Mouse (Mus musculus): ENCODE data around the gene Gmip.
A peak's percentile ranks its signal among the peaks of the same experiment; 100 is the strongest.

Gmip gene

DNA sequence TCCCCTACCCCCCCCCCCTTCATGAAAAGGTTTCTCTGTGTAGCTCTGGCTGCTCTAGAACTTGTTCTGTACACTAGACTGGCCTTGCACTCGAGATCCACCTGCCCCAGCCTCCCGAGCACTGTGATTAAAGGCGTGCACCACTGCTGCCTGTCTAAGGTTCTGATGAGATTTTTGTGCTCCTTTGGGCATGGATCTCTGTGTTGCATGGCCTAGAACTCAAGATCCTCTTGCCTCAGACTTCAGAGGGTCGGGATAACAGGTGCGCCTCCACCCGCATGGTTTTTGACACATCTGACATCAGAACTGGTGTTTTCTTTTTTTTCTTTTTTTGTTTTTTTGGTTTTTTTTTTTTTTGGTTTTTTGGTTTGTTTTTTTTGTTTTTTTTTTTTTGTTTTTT is 3.9 kb upstream of the Gmip start:
- DNase-seq, result no peak

DNA sequence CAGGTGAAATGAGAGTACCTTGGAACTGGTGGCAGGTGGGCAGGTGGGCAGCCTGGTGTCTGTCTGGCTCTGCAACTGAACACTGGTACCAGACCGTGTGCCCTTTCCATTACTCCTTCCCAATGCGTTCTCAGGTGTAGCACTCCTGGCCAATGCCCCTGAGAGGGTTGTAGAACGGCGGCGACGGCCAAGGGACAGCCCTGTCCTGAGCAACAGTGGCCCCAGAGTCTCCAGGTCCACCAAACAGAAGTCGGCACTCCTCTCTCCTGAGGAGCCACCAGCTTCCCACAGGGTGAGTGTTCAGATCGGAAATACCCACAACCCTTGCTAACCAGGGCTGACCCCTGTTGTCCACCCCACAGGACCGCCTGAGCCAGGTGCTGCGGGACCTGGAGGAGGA is 3.4 kb upstream of the Gmip start:
- DNase-seq, result no peak

DNA sequence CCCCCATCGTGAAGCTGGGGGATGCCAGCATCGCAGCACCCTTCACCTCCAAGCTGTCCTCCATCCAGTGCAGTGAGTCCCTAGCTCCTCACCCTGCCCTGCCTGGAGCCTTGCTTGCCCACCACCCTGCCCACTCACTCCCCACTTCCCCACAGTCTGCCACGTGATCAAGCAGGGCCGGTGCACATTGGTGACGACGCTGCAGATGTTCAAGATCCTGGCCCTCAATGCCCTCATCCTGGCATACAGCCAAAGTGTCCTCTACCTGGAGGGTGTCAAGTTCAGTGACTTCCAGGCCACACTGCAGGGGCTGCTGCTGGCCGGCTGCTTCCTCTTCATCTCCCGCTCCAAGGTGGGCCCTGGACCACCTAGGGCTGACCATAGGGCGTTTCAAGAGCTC is 3.0 kb upstream of the Gmip start:
- DNase-seq, result no peak

- no peak for DNase-seq
Measured at GRCm38 (mm10) chr8:69807236-69807635, 1.2 kb upstream of the Gmip start.

DNA sequence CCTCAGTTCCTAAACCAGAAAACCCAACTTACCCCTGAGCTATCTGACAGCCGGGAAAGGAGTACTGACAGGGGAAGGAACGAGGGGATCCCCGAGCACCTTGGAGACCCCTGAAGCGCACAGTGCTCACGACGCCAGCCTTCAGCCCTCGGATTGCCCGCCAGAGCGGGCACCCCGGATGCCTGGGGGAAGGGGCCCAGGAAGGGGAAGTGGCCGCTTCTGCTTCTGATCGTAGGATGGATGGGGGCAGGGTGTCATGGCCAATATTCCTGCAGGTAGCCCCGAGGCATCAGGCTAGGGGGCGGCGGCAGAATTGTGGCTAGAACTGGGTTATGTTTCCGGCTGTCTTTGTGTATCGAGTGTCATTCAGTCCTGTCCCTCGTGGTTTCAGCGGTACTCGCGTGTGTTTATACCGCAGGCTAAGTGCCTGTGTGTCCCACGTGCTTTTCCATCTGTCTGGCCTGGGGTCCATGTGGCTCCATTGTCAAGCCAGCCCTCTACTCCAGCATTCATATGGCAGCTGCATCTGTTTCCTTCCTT is 455 bp downstream of the Gmip start:
- peak; percentile 57 for DNase-seq

- no peak for DNase-seq
Measured at GRCm38 (mm10) chr8:69809820-69810219, 1.3 kb downstream of the Gmip start.

GRCm38 (mm10) chr8:69814881-69815280 is 6.4 kb downstream of the Gmip start:
- no peak for DNase-seq

GRCm38 (mm10) chr8:69815396-69815795 is 6.9 kb downstream of the Gmip start:
- no peak for DNase-seq

DNA sequence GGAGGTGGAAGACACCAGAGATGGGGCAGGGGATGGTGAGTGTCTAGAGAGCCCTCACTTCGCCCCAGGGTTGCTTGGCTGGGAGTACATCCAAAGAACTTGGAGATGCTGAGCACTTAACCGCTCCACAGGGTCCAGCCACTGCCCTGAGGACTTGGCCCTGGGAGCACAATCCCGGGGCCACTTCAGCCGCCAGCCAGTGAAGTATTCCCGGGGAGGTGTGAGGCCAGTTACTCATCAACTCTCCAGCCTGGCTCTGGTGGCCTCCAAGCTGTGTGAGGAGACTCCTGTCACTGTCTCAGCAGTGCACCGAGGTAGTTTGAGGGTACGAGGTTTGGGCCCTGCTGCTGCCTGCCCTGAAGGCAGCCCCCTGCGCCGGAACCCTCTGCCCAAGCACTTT is 12.0 kb downstream of the Gmip start:
- no peak for DNase-seq

GRCm38 (mm10) chr8:69821971-69822385 is 13.5 kb downstream of the Gmip start:
- no peak for DNase-seq

- DNase-seq, result no peak
Measured at GRCm38 (mm10) chr8:69822386-69823191, 14.1 kb downstream of the Gmip start, which contains the start of gene Lpar2. Gene Lpar2, plus strand, starts transcription at chr8:69822429.

GRCm38 (mm10) chr8:69826371-69826770 is 17.9 kb downstream of the Gmip start:
- no peak for DNase-seq

- DNase-seq, result peak; percentile 98
Measured at GRCm38 (mm10) chr8:69832298-69832853, 23.9 kb downstream of the Gmip start, which contains the start of gene Pbx4. Gene Pbx4, plus strand, starts transcription at chr8:69832491.

- no peak for DNase-seq
Measured at GRCm38 (mm10) chr8:69837057-69837682, 28.7 kb downstream of the Gmip start.

DNA sequence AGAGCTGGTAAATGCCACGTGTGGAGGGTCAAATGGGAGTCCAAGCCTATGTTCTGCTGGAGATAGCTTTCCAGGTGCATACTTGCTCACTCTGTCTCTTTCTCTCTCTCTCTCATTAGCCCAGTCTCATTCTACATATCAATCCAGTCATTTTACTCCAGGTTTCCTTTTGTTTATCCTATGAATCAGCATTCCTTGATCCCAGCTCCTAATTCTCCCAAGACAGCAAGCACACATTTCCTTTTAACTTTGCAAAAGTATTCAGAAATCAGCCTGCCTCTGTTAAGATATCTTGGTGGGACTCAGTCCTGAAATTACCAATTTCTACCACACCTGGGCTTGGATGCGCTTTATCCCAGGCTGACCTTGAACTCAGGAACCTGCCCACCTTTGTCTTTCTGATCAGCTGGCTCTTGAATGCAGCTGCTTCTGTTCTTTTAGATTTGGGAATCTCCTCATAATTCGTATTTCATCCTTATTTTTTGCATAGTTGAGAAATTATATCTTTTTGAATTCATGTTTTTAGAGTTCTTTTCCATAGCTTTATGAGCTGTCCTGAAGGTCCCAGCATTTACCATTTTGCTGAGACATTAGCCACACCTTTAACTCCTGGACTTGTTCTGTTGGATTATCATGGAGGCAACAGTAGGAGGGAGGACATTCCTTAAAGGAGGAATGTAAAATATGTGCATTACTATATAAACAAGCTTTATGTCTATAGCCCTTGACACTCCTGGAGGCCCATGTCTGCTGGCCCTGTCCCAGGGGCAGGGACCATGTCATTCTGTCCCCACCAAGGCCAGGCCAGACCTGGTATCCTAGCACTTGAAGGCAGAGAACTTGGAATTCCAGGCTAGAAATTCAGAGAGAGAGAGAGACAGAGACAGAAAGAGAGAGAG is 38.9 kb downstream of the Gmip start:
- no peak for DNase-seq

DNA sequence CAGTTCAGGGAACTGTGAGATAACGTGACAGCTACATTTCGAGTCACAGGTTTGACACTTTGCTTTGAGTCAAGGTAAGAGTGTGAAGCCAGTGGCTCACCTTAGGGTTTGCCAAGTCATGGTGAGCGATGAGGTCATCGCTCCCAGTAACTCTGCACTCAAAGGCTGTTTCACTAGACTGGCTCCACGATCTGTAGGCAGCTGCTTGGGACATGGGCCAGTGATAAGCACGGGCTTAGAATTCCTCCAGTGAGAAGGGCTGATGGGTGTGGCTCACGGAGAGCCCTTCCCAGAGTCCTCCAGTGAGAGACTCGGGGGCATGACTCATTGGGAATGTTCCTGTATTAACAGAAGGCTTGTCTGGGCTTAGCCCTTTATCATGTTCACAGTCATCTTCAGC is 40.5 kb downstream of the Gmip start:
- no peak for DNase-seq

DNA sequence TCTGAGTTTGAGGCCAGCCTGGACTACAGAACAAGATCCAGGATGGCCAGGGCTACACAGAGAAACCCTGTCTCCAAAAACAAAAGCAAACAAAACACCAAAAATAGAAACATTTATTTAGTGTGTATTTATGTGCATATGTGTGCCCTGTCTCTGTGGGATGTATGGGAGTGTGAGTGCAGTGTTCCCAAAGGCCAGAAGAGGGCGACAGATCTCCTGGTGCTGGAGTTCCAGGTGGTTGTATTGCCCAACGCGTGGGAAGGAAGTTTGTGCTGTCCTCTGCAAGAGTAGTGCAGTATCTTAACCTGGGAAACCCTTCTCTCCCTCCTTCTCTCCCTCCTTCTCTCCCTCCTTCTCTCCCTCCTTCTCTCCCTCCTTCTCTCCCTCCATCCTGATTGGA is 41.4 kb downstream of the Gmip start:
- no peak for DNase-seq

- DNase-seq, result no peak
Measured at GRCm38 (mm10) chr8:69850926-69851506, 42.5 kb downstream of the Gmip start.

GRCm38 (mm10) chr8:69853869-69854268 is 45.4 kb downstream of the Gmip start:
- DNase-seq, result no peak

- DNase-seq, result no peak
Measured at GRCm38 (mm10) chr8:69860807-69861206, 52.3 kb downstream of the Gmip start.

DNA sequence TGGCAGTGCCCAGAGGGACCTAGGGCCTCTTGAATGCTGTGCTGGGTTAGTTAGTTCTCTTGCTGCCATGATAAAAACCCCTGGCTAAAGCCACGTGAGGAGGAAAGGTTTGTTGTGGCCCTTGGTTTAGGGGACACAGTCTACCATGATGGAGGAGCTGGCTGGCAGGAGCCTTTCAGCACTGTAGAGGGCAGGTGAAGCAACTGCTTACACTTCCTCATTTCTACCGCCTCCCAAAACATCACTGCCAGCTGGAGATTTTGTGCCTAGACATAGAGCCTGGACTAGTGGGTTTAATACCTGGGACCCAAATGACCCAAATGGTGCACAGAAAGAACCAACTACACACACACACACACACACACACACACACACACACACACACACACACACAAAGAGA is 52.8 kb downstream of the Gmip start:
- no peak for DNase-seq

GRCm38 (mm10) chr8:69863387-69864020 is 55.0 kb downstream of the Gmip start:
- no peak for DNase-seq

All from layer of hippocampus, adult 9-11 months (tissue).